Mouse (Mus musculus): ENCODE measurements around the gene Swsap1.

The Swsap1 gene

DNA sequence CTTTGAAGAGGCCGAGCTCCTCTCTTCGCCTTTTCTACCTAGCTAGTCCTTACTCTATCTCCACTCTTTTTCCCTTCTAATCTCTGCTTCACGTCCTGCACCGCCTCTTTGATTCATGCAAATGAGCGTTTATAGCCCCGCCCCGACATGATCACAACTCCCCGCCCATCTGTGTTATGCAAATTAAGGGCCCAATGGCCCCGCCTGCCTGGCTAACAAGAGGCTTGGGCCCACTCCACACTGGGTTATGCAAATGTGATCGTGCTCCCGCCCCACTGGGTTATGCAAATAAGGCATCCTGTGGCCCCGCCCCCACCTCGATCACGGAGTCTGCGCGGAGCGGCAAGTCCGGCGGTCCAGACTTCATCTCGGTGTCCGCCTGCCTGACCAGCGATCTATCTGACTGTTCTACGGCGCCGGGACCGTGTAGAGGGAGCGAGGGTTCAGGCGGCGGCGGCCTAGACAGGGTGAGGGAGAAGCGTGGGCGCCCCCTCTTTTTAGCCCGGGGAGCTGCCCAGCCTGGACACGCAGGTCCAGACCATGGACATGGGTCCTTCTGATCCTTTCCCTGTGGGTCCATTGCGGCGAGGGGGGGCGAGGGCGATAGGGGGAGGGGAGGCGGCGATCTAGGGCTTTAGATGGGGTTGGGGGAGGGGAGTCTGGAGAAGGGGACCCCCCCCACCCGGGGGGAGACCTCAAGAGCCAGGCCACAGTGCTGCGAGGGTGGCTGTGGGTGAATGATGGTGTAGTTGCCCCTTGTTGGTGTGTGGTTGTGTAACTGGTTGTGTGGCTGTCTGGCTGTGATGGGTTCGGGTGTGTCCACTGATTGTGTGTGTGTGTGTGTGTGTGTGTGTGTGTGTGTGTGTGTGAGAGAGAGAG is 18.6 kb upstream of the Swsap1 start, which contains the start of gene Plppr2:
Plppr2 (plus strand) TSS at position 342 of the 879 bp plus-strand sequence.
- DNase-seq, result peak; percentile 96 to 97

DNA sequence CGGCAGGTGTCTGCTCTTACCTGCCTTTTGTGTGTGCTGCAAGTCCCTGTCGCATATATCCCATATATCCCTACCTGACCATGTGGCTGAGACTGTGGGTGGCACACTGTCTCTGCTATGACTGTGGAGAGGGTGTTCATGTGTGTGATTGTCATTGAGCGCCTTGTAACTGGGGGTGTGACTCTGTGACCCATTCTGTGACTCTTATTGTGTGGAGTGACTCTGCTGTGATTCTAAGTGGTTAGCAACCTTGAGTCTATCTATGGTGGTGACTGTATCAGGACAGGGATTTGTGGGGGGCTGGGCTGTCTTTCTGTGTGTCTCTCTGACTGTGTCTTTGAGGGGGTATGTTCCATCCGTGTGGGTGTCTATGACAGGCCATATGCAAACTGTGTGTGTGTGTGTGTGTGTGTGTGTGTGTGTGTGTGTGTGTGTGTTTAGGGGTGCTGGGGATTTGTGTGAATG is 17.8 kb upstream of the Swsap1 start:
- DNase-seq, result no peak

DNA sequence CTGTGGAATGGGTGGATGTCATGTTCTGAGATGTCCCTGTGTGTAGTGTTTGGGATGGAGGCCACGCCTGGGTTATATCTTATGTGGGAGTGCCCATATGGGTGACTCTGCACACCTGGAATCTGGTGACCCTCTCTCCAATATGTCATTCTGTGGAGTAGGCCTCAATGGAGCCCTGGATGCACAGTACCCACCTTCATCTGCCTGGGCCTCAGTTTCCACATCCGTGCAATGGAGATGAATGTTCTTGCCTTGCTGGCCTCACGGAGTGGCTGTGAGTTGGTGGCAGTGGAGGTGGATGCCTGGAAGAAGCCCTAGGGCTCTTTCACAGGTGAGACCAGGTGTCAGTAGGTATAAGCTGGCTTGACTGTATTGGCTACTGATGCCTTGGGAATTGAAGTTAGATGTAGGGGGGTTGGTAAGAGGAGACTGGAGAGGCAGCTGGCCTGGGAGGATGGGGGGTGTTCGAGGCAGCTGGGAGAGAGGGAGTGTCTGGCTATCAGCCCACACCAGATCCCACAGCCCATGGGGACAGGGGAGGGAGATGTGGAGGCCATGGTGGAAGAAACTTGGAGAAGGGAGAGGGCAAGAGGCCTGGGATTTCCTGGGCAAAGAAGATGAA is 17.2 kb upstream of the Swsap1 start:
- DNase-seq, result no peak

DNA sequence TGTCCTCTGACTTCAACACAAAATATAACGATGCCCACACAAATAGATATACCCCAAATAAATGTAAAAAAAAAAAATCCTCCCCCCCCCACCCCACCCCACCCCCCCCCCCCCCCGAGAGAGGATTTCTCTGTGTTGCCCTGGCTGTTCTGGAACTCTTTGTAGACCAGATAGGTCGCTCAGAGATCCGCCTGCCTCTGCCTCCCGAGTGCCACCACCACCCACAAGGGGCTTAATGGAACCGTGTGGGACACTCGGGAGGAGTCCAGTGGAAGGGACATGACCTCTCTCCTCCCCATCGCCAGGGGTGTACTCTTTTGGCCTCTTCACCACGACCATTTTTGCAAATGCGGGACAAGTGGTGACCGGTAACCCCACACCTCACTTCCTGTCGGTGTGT is 12.5 kb upstream of the Swsap1 start:
- DNase-seq, result no peak

DNA sequence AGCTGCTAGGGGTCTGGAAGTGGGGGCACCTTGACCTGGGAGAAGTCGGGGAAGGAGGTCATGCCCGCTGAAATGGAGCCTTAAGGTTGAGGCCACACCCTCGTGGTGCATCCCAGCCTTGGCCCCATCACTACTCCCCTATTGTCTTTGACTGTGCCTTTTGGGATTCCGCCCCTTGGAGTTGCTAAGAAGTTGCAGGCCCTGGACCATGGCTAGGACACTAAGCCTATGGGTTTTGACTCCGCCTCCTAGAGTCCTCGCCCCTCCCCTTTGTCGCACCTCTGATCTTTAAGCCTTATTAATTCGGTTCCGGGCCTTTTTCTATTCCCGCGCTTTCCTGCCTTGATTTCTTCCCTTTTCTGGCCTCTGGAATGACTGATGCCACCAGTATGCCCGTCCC is 11.9 kb upstream of the Swsap1 start:
- DNase-seq, result no peak

DNA sequence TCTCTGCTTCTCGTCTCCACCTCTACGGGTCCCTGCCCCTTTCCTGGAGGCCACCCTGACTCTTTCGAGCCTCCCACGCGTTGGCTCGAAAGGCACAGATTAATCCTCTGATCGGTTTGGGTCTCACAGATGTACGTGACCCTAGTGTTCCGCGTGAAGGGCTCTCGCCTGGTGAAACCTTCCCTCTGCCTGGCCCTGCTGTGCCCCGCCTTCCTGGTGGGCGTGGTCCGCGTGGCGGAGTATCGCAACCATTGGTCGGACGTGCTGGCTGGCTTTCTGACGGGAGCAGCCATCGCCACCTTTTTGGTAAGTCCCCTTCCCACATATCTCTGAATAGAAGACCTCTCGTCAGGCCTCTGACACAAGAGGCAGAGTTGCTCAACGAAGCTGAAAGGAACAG is 11.3 kb upstream of the Swsap1 start:
- DNase-seq, result no peak

- DNase-seq, result no peak
These were observed 7.9 kb upstream of the Swsap1 start for GRCm38 (mm10) chr9:21947540-21948130.

- no peak for DNase-seq
These were observed 7.4 kb upstream of the Swsap1 start for GRCm38 (mm10) chr9:21948146-21948545.

DNA sequence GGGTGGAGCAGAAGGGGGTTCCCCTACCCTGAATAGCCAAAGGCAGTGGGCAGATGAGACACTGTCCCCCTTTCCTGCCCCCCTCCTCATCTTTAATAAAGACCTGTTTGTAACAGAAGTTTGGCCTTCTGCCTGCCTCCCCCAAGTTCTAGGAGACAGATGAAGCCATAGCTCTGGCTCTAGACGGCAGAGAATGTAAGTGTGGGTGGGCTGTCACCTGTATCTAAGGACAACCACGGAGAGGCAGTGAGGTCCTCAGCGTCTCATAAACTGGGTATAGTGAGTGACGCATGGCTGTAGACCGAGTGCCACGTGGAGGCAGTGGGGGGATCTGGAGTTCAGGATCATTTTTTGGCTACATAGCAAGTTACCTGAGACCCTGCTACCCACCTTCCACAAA is 6.8 kb upstream of the Swsap1 start:
- no peak for DNase-seq

GRCm38 (mm10) chr9:21950322-21950721 is 5.2 kb upstream of the Swsap1 start:
- DNase-seq, result peak in 1 of 2 experiments; percentile 72

GRCm38 (mm10) chr9:21951977-21952376 is 3.6 kb upstream of the Swsap1 start:
- DNase-seq, result no peak

DNA sequence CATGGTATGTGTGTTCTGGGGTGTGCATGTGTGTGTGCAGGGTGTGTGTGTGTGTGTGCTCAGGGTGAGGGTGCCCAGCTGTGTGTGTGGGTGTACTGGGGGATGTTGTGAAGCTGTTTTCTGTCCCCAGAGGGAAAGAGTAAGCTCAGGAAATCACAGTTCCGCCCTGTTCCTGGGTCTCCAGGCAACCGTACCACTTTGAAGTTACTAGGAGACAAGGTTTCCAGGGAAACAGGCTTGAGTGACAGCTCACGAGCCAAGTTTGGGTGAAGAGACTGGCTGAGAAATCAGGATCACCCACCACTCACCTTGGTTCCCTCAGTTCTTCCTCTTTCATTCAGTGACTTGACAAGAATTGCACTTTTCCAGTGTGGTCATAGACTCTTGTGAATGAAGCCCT is 2.0 kb upstream of the Swsap1 start:
- DNase-seq, result no peak

GRCm38 (mm10) chr9:21954635-21955034 is 920 bp upstream of the Swsap1 start:
- no peak for DNase-seq

DNA sequence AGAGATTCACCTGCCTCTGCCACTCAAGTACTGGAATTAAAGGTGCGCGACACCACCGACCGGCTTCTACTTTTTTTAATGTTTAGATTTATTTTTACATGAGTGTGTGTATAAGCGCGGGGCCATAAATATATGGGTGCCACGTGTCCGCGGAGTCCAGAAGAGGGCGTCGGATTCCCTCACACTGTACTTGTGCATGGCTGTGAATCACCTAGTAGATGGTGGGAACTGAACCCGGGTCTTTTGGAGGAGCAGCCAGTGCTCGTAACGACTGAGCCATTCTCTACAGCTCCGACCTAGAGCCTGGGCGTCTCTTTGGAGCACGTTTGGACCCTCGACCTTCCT is 358 bp upstream of the Swsap1 start:
- no peak for DNase-seq

DNA sequence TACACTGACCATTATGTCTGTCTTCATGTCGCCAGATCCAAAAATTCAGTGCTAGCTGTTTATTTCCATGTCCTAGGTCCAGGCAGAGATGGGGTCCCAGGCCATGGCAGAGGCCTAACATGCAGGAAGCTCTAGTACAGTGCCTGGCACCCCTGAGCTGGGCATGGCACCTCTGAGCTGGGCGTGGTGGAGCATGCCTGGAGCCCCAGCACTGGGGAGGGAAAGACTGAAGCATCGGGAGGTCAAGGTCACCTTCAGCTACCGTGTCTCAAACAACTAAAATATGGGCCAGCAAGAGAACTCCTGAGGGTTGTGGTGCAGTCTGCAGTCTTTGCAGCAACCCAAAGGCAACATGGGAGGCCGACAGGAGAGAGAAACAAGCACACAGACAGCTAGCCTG is 2.8 kb downstream of the Swsap1 start:
- DNase-seq, result no peak

GRCm38 (mm10) chr9:21959244-21959643 is 3.7 kb downstream of the Swsap1 start:
- DNase-seq, result no peak

DNA sequence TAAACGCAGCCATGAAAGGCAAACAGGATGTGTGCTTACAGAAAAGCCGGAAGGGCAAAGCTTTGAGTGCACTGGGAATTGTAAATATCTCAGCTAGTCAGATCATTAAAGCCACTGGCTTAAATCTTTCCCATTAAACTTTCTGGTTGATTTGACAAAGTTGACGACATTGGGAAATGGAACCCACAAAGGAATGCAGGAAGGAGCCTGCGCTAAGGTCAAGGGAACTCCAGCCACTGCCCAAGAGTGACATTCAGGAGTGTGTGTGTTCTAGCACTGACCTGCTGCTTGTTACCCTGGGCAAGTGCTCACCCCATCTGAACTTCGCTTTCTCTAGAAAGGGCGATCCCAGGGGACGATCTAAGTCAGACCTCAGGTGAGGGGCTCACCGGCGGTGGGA is 4.6 kb downstream of the Swsap1 start:
- DNase-seq, result peak in 1 of 2 experiments; percentile 55

DNA sequence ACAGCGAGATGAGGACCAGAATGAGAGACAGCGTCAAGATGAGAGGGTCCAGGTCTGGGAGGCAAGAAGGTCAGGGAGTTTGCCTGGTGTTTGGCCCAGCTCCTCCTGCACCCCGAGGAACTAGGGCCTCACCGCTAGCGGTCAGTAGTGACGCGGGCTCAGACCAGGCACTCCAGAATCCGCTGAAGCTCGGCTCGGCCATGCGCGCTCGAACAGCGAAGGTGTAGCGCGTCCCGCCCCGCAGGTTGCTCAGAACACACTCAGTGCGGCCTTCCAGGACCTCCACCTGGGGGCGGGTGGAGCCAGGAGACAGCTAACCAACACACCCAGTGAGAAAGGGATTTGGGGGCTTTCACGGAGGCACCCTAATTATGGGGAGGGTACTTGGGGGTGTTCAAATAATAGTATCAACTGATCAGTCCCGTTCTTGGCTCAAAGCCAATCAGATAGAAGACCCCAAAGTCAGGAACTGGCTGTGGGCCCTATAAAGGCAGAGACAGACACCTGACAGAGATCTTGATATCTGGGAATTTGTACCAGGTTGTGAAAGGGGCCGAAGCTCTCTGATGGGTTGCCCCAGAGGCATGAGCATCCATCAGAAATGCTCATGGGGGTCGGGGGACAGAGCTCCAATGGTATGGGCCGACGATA is 5.1 kb downstream of the Swsap1 start:
- DNase-seq, result peak; percentile 33 to 53

- DNase-seq, result no peak
These were observed 5.9 kb downstream of the Swsap1 start for GRCm38 (mm10) chr9:21961366-21961980.

DNA sequence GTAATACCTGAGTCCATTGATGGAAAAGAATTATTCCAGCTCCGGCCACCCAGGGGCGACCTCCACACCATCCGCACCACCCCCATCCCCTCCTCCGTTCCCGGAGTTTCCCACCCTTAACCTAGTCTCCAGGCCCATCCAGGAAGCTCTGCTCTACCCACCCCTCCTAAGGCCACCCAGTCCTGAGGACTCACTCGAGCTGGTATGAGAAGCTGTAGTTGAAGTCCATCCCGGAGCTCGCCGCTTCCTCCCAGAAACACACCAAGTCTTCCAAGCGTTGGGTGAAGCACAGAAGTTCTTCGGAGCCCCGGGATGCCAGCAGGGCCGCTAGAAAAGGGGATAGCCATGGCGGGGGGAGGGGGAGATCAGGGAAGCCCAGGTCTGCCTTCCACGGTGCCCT is 6.5 kb downstream of the Swsap1 start:
- DNase-seq, result no peak

GRCm38 (mm10) chr9:21962416-21963059 is 7.0 kb downstream of the Swsap1 start:
- DNase-seq, result peak; percentile 49 to 54

- DNase-seq, result no peak
These were observed 7.9 kb downstream of the Swsap1 start, which contains the start of gene Epor for GRCm38 (mm10) chr9:21963417-21963816. Gene Epor, minus strand, starts transcription at chr9:21963506.

All from kidney, adult 8-10 months (tissue).